Mouse (Mus musculus) CH12F3 (cell line): Measurements from ENCODE around the gene Astl.

ENCODE experiments used
- in situ Hi-C: fragments of 300-500 bp; cut with MboI; formaldehyde crosslinking; loops from 2 replicates; pipeline ENCODE4 v1.14.3; 2020; ENCODE audit warnings: low sequenced_read_pairs

Astl gene

GRCm38 (mm10) chr2:127363696-127364095, 25.3 kb downstream of the Astl start:
- in situ Hi-C loops, result loop anchor here (5.0 to 10.0 kb wide), 2 partner anchors 61 to 84 kb away; partner anchors contain the start of gene Gpat2

DNA sequence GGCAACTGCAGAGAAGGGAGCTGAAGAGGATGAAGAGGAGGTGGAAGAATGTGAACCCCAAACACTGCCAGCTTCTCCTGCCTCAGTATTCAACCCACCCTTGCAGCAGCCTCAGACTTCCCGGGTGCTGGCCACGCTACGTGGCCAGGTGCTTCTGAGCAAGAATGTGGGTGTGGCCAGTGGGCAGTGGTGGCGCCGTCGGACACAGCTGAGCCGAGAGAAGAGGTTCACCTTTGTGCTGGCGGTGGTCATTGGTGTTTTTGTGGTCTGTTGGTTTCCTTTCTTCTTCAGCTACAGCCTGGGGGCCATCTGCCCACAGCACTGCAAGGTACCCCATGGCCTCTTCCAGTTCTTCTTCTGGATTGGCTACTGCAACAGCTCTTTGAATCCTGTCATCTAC, 26.0 kb downstream of the Astl start:
- in situ Hi-C loops, result loop anchor here (5.0 to 10.0 kb wide), 2 partner anchors 60 to 83 kb away; partner anchors contain the start of gene Gpat2

- in situ Hi-C loops, result loop anchor here (10.0 kb wide), 1 partner anchor 58 kb away; the partner anchor contains the start of gene Gpat2
Observed at GRCm38 (mm10) chr2:127367126-127367820, 28.8 kb downstream of the Astl start.

- in situ Hi-C loops, result loop anchor here (10.0 kb wide), 1 partner anchor 55 kb away; the partner anchor contains the start of gene Gpat2
Observed at GRCm38 (mm10) chr2:127369703-127370376, 31.4 kb downstream of the Astl start.

DNA sequence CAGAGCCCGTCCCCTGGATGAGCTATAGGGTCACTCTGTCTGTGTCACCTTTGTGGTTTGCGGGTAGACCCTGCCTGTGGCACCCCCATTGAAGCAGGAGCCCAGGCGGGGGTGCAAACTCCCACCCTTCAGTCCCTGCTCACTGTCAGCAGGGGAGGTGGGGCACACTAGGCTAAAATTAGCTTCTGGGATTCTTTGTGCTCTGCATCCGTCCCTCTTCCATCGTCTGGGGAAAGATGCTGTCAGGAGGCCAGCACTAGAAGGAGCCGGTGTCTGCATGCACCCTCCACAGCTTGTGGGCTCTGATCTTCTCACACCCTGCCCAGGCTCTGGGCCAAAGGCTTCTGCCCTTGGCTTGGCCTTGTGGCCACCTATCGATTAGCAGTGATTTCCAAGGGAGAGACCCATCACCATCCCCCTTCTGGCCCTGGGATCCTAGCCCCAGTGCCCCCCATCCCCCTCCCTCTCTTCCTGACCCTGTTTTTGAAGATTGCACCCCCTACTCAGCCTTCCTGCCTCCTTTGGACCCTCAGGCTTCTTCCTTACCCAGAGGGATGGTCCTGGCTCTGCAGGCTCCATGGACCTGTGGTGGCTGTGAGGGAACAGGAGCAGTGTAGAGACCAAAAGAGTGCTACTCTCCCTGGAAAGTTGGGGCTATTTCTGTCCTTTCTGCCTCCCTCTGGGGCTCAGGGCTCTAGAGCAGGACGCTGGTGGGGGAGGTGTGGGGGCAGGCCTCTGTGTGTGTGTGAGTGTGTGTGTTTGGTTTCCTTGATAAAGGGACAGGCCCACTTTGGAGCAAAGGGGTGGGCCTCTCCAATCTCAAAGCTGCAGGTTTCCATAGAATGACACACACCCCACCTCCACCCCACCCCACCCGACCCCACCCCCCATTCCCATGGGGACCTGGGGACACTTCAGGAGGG, 32.4 kb downstream of the Astl start:
- in situ Hi-C loops, result no loop called here

DNA sequence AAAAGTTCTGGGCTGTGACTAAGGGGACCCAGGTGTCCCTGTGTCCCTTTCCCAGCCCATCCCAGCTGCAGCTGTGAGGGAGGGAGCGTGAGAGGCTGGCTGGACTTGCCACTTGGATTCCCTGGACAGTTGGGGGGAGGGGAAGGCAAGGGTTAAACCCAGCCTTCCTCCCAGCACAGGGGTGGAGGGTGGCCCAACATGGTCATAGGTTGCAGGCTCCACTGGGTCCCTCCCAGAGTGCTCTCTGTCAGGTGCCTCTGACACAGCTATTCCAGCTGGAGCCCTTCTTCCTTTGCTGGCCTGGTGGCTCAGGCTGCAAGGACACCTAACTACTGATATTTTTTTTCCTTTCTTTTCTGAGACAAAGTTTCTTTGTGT, 33.0 kb downstream of the Astl start:
- in situ Hi-C loops, result no loop called here

DNA sequence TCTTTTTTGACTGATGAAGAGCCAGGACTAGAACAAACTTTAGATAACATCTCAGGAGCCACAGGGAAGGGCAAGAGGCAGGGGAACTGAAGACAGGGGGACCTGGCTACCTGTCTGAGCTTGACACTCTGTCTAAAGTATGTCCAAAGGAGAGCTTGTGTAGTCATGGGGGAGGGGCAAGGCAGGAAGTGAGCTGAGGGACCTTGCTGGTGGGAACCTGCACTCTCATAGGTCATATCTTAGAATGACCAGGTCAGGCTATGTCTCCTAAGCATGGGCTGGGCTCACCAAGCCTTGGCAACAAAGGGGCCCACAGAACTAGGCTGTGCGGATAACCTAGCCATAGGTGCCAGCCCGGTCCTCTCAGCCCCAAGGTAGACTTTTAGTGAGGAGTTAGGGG, 33.6 kb downstream of the Astl start:
- in situ Hi-C loops, result no loop called here

GRCm38 (mm10) chr2:127374131-127374530, 35.7 kb downstream of the Astl start:
- in situ Hi-C loops, result no loop called here

DNA sequence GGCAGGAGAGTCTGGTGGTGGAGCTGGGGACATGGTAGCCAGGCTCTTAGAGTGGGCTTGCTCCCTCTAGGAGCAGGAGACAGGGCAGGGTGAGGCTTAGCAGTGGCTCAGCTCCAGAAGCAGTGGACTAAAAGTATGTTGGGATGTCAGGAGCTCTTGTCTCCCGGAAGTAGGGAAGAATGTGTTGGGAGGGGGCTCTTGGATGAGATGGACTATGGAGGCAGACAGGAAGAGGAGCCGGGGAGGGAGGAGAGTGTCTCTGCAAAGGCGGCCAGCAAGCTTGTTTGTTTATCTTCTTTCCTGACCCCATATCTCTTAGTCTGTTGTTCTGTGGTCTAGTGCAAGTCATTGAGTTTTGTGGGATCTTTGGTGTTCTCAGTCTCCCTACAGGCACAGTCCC, 36.6 kb downstream of the Astl start:
- in situ Hi-C loops, result no loop called here

- in situ Hi-C loops, result no loop called here
Observed at GRCm38 (mm10) chr2:127375759-127376341, 37.4 kb downstream of the Astl start.

DNA sequence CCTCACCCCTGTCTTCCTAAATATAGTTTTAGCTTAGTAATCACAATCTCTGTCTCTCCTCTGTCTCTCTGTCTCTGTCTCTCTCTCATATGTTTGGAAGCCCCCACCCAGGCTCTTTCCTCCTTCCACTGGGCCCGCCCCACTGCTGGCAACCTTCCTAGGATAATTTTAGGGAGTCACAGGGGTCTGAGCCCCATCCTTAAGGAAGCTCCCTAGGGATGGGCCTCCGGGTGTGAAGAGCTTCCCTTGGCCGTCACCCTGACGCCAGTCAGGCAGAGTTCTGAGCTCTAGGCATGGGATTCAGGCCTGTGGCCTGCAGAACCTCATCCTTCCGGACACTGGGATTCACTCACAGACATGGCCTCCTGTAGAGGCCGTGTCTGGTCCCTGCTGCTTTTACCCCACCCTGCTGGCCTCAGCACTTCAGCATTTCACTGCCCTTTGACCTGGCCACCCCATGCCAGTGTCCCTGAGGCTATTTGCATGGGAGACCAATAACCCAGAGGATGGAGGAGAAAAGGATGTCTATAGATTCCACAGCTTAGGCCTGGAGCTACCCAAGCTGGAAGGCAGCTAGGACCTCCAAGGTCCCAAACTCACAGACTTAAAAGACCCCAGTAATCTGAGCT, 38.1 kb downstream of the Astl start:
- in situ Hi-C loops, result no loop called here

DNA sequence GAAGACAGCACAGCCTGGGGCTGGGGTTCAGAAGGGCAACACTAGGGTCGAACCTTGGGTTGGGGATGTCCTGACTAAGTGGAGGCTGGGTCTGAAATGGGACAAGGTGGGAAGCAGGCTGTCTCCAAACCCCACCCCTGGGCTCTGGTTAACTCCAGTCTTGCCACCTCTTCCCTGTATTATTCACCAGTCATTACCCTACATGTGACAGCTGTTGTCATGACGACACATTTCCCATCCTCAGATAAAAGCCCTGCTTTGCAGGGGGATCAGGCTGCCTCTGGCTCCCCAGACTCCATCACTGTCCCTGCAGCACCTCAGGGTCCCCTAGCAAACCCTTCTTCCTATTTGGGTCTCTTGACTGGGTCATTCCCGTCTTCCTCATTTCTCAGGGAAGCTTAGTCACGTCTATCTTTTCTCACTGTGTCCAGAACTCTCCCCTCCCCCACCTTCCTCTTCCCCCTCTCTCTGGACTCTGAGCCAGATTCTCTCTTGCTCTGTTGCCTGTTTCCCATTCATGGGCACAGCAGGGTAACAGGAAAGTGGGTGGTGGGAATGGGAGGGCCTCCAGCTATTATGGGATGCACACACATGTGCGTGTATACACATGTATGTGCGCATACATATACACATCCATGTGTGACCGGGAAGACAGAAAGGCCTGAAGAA, 39.6 kb downstream of the Astl start:
- in situ Hi-C loops, result no loop called here

DNA sequence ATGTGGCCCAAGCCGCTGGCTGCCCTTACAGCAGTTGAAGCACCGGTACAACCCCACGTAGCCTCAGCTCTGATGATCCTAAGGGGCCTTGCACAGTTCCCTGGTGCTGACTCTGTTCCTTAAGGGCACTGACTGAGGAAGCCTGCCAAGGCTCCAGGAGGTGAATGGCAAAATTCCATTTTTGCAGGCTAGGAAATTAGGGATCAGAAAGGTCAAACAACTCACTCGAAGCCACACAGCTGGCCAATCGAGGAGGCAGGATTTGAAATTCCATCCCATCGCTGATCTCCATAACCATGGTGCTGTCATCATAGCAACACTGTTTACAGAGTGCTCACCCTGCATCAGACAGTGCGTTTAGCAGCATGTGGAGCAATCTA, 40.2 kb downstream of the Astl start:
- in situ Hi-C loops, result no loop called here

DNA sequence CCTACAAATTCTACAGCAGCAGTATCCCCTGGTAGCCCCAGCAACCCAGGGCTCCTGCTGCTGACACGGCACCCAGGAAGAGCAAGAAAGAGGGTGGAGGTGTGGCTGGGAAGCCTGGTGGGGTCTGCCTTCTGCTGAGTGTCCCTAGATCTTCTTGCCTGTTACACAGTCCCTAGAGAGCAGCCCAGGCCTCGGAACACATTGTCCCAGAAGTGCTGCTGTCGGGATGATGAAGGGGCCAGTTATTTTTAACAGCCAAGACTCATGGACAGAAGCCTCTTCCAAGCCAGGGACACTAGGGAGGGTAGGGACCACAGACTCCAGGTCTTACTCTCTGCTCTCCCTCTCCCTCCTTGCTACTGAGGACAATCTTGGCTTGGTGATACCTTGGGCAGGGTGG, 40.8 kb downstream of the Astl start:
- in situ Hi-C loops, result no loop called here

GRCm38 (mm10) chr2:127383881-127384280, 45.4 kb downstream of the Astl start:
- in situ Hi-C loops, result no loop called here

DNA sequence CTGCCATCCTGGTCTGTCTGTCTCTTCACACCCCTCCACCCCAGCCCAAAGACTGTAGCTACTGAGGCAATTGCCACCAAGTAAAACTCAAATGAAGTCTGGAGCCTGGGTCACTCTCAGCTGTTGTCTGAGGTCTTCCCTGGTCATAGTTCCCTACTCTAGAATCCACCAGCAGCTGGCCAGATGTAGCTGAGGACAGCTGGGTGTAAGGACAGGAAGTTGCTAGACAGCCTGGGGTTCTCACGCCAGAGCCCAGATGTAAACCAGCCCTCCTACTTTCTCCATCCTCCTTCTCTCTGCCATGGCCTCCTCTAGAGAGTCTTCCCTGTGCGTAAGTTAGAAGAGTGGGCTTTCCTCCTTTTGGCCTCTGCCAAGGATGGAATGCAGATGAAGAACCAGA, 49.1 kb downstream of the Astl start:
- in situ Hi-C loops, result no loop called here

DNA sequence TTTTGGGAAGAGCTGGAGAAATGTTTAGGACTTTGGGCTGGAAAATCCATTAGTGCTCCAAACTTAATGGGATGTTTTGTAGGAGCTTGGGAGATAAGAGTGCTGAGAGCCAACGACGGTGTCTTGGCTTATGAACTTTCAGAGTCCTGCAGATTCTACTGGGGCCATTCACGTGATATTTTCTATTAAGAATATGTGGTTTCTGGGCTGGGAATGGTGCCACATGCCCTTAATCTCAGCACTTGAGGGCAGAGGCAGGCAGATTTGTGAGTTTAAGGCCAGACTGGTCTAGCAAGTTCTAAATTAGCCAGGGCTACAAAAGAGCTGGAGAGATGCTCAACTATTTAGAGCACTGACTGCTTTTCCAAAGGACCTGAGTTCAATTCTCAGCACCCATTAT, 51.9 kb downstream of the Astl start:
- in situ Hi-C loops, result no loop called here

DNA sequence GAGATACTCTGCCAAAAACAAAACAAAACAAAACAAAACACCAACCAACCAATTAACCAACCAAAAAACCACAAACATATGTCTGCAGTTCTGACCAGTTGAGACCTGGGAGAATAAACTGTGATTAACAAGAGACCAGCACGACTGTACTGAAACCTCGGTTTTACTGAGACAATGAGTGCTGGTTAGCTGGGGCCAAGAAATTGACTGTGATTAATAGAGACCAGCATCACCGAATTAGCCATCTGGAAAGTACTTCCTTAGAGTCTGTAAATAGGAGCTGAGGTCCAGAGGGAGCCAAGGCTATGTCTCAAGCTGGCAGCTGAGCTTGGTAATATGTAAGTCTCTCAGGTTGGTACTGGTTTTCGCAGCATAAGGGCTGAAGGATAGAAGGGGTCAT, 52.4 kb downstream of the Astl start:
- in situ Hi-C loops, result no loop called here

DNA sequence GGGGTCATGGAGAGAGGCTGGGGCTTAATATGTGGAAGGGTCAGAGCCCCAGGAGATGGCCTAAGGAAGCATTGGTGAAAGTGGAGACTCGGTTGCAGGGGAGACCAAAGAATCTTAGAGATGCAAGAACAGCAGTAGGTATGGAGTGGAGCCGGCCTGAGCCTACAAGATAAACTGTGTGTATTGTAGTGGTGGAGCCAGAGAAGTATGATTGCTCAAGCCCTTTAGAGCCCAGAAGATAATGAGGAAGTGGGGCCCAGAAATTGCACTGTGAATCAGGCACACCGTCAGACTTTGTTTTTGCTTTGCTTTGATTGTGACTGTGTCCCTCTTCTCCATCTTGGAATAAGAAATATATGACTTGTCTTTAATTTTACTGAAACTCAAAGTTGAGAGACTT, 52.9 kb downstream of the Astl start:
- in situ Hi-C loops, result no loop called here

DNA sequence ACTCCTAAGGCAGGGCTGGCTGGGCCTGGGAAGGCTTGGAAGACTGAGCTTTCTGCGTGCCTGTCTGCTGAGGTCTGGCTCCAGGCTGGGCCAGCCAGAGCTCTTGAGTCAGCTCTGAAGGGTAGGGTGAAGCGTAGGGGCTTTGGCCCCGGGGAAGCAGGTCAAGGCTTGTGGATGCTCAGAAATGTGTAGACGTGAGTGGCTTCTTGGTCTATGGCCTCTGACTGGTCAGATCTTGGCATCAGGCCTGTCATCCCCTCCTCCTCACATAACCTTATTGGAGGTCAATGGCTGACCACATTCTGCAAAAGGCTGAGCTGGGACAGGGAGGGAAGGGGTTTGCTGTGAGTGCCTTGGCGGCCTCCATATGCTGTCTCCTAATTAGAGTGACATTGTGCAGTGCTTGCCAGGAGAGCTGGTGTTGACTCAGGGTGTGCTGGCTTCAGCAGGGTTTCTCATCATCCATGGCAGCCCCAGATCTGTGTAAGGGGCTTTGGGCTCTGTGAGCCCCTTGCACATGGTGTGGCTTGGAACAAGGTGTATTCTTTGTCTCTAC, 56.2 kb downstream of the Astl start:
- in situ Hi-C loops, result no loop called here
